Comparison of ENCODE assay signal across 8 mouse cellular contexts in genomic region chr8:94485882-94486281, GRCm38 (mm10). TPM values are rescaled to one million over a fixed set of nuclear protein-coding genes. Genes with fewer than 3 reads are reported as not detected.
DNase-seq lines count a peak whose midpoint lies in the region; ATAC-seq and TF ChIP-seq lines count a peak whose summit lies in the region.

No protein-coding gene starts in this region.

- H3K4me2 ChIP-seq in limb, embryonic 11.5 days (ENCODE audit: low read depth, severe bottlenecking), result no peak overlapping the region

- ATAC-seq in limb, embryonic 11.5 days (ENCODE audit: insufficient number of reproducible peaks, low FRiP score, low TSS enrichment, low read depth), result no peak
- no peak for ATAC-seq in monocyte, adult 5-6 weeks (replicated peaks; ENCODE audit: insufficient number of reproducible peaks, low FRiP score, low TSS enrichment, poor library complexity, severe bottlenecking)

- peak; percentile 25 to 30 for DNase-seq in layer of hippocampus, adult 2 months (ENCODE audit: low spot score in 2 of 2)
- DNase-seq in layer of hippocampus, postnatal 36 days, result no peak
- peak; percentile 72 for DNase-seq in adipocyte (ENCODE audit: low spot score)
- peak; percentile 54 for DNase-seq in gastrocnemius, postnatal 10 days
- DNase-seq in limb, embryonic 11.5 days (ENCODE audit: low spot score), result peak; percentile 45
- DNase-seq in right cerebral cortex, postnatal 4 days, result peak; percentile 34

- TF ChIP-seq EP300 in ES-Bruce4 (IDR thresholded peaks at IDR 0.05; ENCODE audit: insufficient read depth, low read depth, low read length), result no peak

- no peak overlapping the region for H3K9ac ChIP-seq in ES-Bruce4 (ENCODE audit: low read depth, poor library complexity, severe bottlenecking)
- H3K9ac ChIP-seq in limb, embryonic 11.5 days (ENCODE audit: low read length), result no peak overlapping the region

- H3K36me3 ChIP-seq in ES-Bruce4 (ENCODE audit: control insufficient read depth, insufficient read depth, low read length, poor library complexity, severe bottlenecking), result no peaks in the 10 kb centered on the region
- no peaks in the 10 kb centered on the region for H3K36me3 ChIP-seq in limb, embryonic 11.5 days (ENCODE audit: control insufficient read depth, insufficient read depth, low read length)

- 30% methylated on average over 2 of the region's 2 CpGs for WGBS in limb, embryonic 11.5 days

- TF ChIP-seq POLR2A in ES-Bruce4 (IDR thresholded peaks at IDR 0.05; ENCODE audit: insufficient read depth, low read length), result no peak

- H3K4me1 ChIP-seq in ES-Bruce4 (ENCODE audit: control insufficient read depth, insufficient read depth, low read length), result no peaks in the 10 kb centered on the region
- no peaks in the 10 kb centered on the region for H3K4me1 ChIP-seq in limb, embryonic 11.5 days (ENCODE audit: control insufficient read depth, insufficient read depth, low read length)

- H3K9me3 ChIP-seq in ES-Bruce4 (replicated peaks; ENCODE audit: control insufficient read depth, insufficient read depth, low read length, poor library complexity, severe bottlenecking), result no peaks in the 10 kb centered on the region
- H3K9me3 ChIP-seq in limb, embryonic 11.5 days (ENCODE audit: control insufficient read depth, low read length), result no peaks in the 10 kb centered on the region

- no peaks in the 10 kb centered on the region for H3K27me3 ChIP-seq in ES-Bruce4 (ENCODE audit: control insufficient read depth, insufficient read depth, low read length, poor library complexity, severe bottlenecking)
- no peaks in the 10 kb centered on the region for H3K27me3 ChIP-seq in limb, embryonic 11.5 days (ENCODE audit: control insufficient read depth, insufficient read depth, low read length)

- no peak overlapping the region for H3K27ac ChIP-seq in layer of hippocampus, adult 2 months
- H3K27ac ChIP-seq in ES-Bruce4 (ENCODE audit: insufficient read depth, low read length), result no peak overlapping the region
- no peak overlapping the region for H3K27ac ChIP-seq in limb, embryonic 11.5 days (replicated peaks; ENCODE audit: low read depth, low read length)

- no peak overlapping the region for H3K4me3 ChIP-seq in layer of hippocampus, adult 2 months
- H3K4me3 ChIP-seq in ES-Bruce4 (ENCODE audit: low read depth, low read length), result no peak overlapping the region
- H3K4me3 ChIP-seq in limb, embryonic 11.5 days (ENCODE audit: low read depth, low read length), result no peak overlapping the region

- TF ChIP-seq CTCF in layer of hippocampus, adult 2 months (conservative IDR thresholded peaks at IDR 0.05), result peak; percentile 77
- TF ChIP-seq CTCF in ES-Bruce4 (IDR thresholded peaks at IDR 0.05; ENCODE audit: low read depth, low read length), result peak; percentile 55

RNA-seq across cellular contexts. Expression of gene Cpne2, which starts 46.9 kb away (rescaled TPM):
- total RNA-seq in layer of hippocampus, adult 2 months (2021), result 10 to 100 TPM; 29.3 to 35.0 TPM
- total RNA-seq in layer of hippocampus, postnatal 36 days (2021), result 10 to 100 TPM; 37.8 to 44.4 TPM
- 8.6 and 9.8 TPM in 2 replicates for polyA plus RNA-seq in ES-Bruce4 (2011; ENCODE audit: insufficient read depth, insufficient read length, low read depth, missing spikeins)
- total RNA-seq in gastrocnemius, postnatal 10 days (2021), result 10 to 100 TPM; 21.5 to 23.8 TPM
- polyA plus RNA-seq in limb, embryonic 11.5 days (2014; fragmentation: Nextera tagmentation; extraction: Ambion mirVana), result 6.3 and 8.5 TPM in 2 replicates
- total RNA-seq in monocyte, adult 5-6 weeks (2017), result 6.0 to 7.8 TPM (median 6.9 TPM) in 3 replicates

RNA-seq across cellular contexts. Expression of gene Nlrc5, which starts 51.7 kb away (rescaled TPM):
- total RNA-seq in layer of hippocampus, adult 2 months (2021), result 1 to 10 TPM in 1 of 2 experiments, under 1 TPM in 1; 0.54 to 1.4 TPM
- total RNA-seq in layer of hippocampus, postnatal 36 days (2021), result 1 to 10 TPM in 1 of 2 experiments, under 1 TPM in 1; 0.55 to 1.3 TPM
- polyA plus RNA-seq in ES-Bruce4 (2011; ENCODE audit: insufficient read depth, insufficient read length, low read depth, missing spikeins), result 0.82 and 2.1 TPM in 2 replicates
- total RNA-seq in gastrocnemius, postnatal 10 days (2021), result under 1 TPM; 0.42 to 0.88 TPM
- polyA plus RNA-seq in limb, embryonic 11.5 days (2014; fragmentation: Nextera tagmentation; extraction: Ambion mirVana), result 0.24 TPM in 1 of 2 replicates, not detected in the other
- 77.4 to 130 TPM (median 92.6 TPM) in 3 replicates for total RNA-seq in monocyte, adult 5-6 weeks (2017)

Comparison
In these comparisons a context has a peak if more than half of its experiments do, and no peak if none do; other contexts are left out.
1. DNase-seq: peak in layer of hippocampus, adult 2 months (2 of 2), adipocyte (single experiment), gastrocnemius, postnatal 10 days (single experiment), limb, embryonic 11.5 days (single experiment) and right cerebral cortex, postnatal 4 days (single experiment); none in layer of hippocampus, postnatal 36 days (0 of 2).
2. RNA of gene Nlrc5, which starts 51.7 kb away (total RNA-seq): 77.4 to 130 TPM in monocyte, adult 5-6 weeks; 0.54 to 1.4 TPM in layer of hippocampus, adult 2 months, 0.55 to 1.3 TPM in layer of hippocampus, postnatal 36 days and 0.42 to 0.88 TPM in gastrocnemius, postnatal 10 days; every median in the first group is over 10 times any median in the second.